Mouse (Mus musculus) fat pad, adult 2 months (tissue): Measurements from ENCODE around the gene Efemp2.
"Not testable (repeated sequence)": the region's sequence is repeated elsewhere in the genome, so short reads cannot be mapped to it uniquely, and the experiment has no call there.

Experiments
- DNase-seq: peaks from one replicate; pipeline ENCODE4 v3.0.0-alpha.2; 2011; ENCODE audit warnings: low read depth, low spot score; ENCODE audit errors: extremely low read depth

The Efemp2 gene

GRCm38 (mm10) chr19:5475069-5475714 is 1.4 kb downstream of the Efemp2 start:
- DNase-seq, result no peak

GRCm38 (mm10) chr19:5477004-5477667 is 3.4 kb downstream of the Efemp2 start:
- DNase-seq, result no peak

- DNase-seq, result no peak
These were observed 4.0 kb downstream of the Efemp2 start for GRCm38 (mm10) chr19:5477668-5478300.

GRCm38 (mm10) chr19:5480016-5480415 is 6.3 kb downstream of the Efemp2 start:
- no peak for DNase-seq

- no peak for DNase-seq
These were observed 7.6 kb downstream of the Efemp2 start for GRCm38 (mm10) chr19:5481398-5481797.

- DNase-seq, result no peak
These were observed 9.9 kb downstream of the Efemp2 start for GRCm38 (mm10) chr19:5483386-5484359.

GRCm38 (mm10) chr19:5484496-5484895 is 10.7 kb downstream of the Efemp2 start:
- DNase-seq, result no peak

GRCm38 (mm10) chr19:5485371-5485770 is 11.6 kb downstream of the Efemp2 start:
- DNase-seq, result no peak

- no peak for DNase-seq
These were observed 12.1 kb downstream of the Efemp2 start for GRCm38 (mm10) chr19:5485821-5486220.

GRCm38 (mm10) chr19:5486286-5486685 is 12.5 kb downstream of the Efemp2 start:
- no peak for DNase-seq

GRCm38 (mm10) chr19:5486771-5487170 is 13.0 kb downstream of the Efemp2 start:
- DNase-seq, result no peak

GRCm38 (mm10) chr19:5487768-5488550 is 14.2 kb downstream of the Efemp2 start, which contains the start of gene Mus81:
Mus81 (minus strand) TSS chr19:5488402.
- peak; percentile 74 for DNase-seq

GRCm38 (mm10) chr19:5488878-5489571 is 15.3 kb downstream of the Efemp2 start:
- peak; percentile 75 for DNase-seq

GRCm38 (mm10) chr19:5489721-5490120 is 16.0 kb downstream of the Efemp2 start:
- not testable (repeated sequence) for DNase-seq

- DNase-seq, result peak; percentile 54
These were observed 16.7 kb downstream of the Efemp2 start, which contains the start of gene Cfl1 for GRCm38 (mm10) chr19:5490313-5490897. Cfl1 (plus strand) TSS chr19:5490455.

GRCm38 (mm10) chr19:5490898-5491708 is 17.3 kb downstream of the Efemp2 start:
- no peak for DNase-seq

- DNase-seq, result no peak
These were observed 18.9 kb downstream of the Efemp2 start for GRCm38 (mm10) chr19:5492641-5493040.

GRCm38 (mm10) chr19:5493301-5493721 is 19.6 kb downstream of the Efemp2 start:
- not testable (repeated sequence) for DNase-seq
